Mouse (Mus musculus) common myeloid progenitor, adult 5-6 weeks (primary cell): ENCODE measurements around the gene Cmpk1. TPM values are rescaled to one million over a fixed set of nuclear protein-coding genes. Genes with fewer than 3 reads are reported as not detected.

ENCODE experiments used
- total RNA-seq: library from RNA; stranded (forward); fragments of 200-1000, 187-1606 nt; gene quantifications from 2 replicates; pipeline ENCODE4 v1.2.3, GENCODE M21; 2017

The Cmpk1 gene
- total RNA-seq, 1 experiment from 2014 or later = 188 TPM

Other genes starting within 250 kb of the Cmpk1 start
- not detected in 2 replicates for gene Gm12830, start 165.5 kb downstream of the Cmpk1 start, total RNA-seq
- 0.09 and 1.3 TPM in 2 replicates for gene Foxd2, start 78.4 kb downstream of the Cmpk1 start, total RNA-seq
- gene Foxe3, start 61.2 kb downstream of the Cmpk1 start, total RNA-seq = not detected in 2 replicates
- gene Stil, start 12.9 kb upstream of the Cmpk1 start, total RNA-seq = 17.3 and 29.3 TPM in 2 replicates
- gene Tal1, start 69.2 kb upstream of the Cmpk1 start, total RNA-seq = 38.4 and 47.6 TPM in 2 replicates
- gene Pdzk1ip1, start 101.5 kb upstream of the Cmpk1 start, total RNA-seq = 9.3 and 13.0 TPM in 2 replicates
- gene Cyp4x1, start 147.0 kb upstream of the Cmpk1 start, total RNA-seq = 0.09 TPM in 1 of 2 replicates, not detected in the other